Mouse (Mus musculus) retina, adult 2 months (tissue): ENCODE results near the gene Cdhr2.

Source experiments
- DNase-seq: peaks from one replicate; pipeline ENCODE4 v3.0.0-alpha.2; 2012; ENCODE audit warnings: low read depth, low spot score

The Cdhr2 gene

DNA sequence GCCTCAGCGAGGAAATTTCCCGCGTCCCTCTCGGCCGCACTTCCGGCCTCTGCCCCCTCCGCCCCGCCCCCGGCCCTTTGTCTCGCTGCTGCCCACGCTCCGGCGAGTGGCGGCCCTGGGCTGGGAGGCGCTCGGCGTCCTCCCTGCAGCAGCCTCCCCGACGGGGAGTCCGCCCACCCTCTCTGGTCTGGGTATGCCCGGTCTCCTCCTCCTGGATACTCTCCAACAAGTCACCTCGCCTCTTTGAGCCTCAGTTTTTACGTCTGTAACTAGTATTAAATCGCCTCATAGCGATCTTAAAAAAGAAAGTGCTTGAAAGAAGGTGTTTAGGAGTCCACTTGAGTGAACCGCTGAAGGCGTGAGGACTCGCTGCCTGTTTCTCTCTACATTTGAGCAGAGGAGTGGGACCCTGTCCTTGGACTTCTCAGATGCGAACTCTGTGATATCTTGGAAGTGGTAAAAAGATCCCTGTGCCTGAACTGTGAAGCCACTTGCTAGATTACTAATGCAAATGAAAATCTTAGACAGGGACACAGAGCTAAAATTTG, 48.7 kb downstream of the Cdhr2 start, which contains the start of gene Gprin1:
Gene Gprin1, minus strand, starts transcription at position 11 of the 548 bp plus-strand sequence.
- DNase-seq, result no peak

DNA sequence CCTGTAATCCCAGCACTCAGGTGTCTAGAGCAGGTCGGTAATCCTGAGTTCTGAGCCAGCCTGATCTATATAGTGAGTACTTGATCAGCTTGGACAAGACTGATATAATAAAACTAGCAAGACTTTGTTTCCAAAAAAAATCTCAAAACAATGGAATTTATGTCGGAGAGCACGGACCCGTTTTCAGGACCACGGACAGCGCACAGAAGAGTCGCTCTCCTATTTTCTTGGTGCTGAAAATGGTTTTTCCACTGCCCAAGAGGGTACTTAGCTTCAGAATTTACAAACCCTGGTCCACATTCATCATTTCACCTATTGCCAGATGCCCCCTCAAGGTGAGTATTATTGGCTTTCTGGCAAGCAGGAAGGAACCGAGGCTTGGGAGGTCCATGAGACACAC, 49.4 kb downstream of the Cdhr2 start:
- no peak for DNase-seq

DNA sequence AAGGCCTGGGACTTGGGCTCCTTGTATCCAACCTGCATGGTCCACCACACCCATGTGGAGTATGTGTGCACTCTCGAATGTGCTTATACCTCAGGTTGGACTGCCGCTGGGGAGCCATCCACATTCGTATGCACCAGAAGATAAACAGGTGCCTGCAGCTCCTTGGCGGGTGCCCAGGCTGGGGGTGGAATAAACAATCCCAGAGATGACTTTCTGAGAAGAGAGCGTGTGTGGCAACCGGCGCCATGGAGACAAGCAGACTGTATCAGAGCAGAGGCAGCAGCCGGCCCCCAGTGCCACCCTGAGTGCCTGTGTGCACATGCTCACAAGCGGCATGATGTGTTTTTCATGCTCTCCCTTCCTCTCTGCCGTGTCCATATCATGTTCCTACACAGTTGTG, 51.4 kb downstream of the Cdhr2 start:
- no peak for DNase-seq

DNA sequence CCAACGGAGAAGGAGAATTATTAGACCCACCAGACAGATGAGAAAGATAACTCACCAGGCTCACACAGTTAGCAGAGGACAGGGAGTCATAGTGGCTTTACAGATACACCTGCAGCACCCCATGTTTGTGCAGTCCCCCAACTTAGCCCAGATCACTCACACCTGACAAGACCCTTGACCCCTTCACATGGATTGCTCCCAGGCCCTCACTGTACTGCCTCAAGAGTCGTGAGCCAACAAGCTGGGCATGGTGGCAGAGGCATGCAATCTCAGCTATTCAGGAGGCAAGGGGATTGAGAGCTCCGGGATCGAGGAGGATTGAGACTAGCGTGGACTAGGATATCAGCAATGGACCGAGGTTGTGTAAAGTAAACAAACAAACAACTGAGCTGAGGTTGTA, 52.5 kb downstream of the Cdhr2 start:
- no peak for DNase-seq

DNA sequence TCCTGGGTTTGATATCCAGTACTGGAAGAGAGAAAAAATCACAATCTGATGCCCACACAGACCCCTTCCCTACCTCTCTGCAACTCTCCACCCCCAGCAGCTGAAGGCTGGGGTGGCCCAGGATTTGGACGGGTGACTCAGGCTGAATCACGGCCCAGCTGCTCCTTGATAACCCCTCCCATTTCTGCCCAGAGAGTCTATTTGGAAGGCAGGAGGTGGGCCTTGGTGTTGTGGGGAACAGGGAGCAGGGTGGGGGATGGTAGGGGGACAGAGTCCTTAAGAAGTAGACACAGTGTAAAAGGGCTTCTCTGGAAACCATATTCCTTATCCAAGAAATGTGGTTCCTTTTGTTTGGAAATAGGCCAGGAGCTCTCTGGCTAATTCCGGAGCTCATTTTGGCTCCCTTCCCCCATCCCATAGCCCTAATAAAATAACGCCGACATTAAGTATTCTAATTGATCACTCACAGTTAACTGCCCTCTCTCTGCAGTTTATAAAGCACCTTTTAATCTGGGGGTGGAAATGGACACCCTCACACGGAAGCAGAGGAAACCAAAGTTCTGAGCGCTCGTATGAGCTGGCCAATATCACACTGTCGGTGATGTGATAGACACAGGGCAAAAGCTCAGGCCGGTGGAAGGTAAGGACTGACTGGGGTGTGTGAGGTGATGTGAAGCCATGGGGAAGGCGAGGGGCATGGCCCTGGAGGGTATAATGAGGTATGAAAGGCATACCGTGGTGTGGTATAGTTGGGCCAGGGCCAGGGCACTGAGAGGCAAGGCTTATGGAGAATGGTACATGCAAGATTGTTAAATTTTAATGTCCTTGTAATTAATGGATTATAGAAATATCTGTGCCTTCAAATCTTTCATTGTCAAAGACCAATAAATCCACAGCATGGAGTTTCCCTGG, 53.2 kb downstream of the Cdhr2 start:
- no peak for DNase-seq

DNA sequence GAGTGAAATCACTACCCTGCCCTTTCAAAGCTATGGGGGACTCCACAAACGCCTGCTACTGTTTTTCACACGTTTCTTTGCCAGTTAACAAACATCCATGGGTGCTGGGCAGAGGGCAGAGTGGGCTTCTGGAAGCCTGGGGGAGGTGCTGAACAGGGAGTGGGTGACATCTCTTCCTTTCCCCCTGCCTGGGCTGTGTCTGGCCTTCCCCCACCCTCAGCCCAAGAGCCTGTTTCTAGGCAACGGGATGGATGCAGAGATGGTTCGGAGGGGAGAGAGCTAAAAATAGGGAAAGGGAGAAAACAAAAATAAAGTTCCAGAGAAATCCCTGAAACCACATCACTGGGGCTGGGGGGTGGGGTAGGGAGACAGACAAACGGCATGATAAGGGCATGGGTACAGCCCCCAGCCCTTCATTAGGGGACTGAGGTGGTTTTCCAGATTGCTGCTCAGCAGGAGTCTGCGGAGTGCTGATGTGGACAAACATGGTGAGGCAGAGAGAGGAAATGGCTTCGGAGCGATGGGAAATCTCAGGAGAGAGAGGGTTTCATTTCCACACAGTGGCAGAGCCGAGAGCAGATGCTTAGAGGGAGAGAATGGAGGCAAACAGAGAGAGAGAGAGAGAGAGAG, 54.1 kb downstream of the Cdhr2 start:
- DNase-seq, result no peak

DNA sequence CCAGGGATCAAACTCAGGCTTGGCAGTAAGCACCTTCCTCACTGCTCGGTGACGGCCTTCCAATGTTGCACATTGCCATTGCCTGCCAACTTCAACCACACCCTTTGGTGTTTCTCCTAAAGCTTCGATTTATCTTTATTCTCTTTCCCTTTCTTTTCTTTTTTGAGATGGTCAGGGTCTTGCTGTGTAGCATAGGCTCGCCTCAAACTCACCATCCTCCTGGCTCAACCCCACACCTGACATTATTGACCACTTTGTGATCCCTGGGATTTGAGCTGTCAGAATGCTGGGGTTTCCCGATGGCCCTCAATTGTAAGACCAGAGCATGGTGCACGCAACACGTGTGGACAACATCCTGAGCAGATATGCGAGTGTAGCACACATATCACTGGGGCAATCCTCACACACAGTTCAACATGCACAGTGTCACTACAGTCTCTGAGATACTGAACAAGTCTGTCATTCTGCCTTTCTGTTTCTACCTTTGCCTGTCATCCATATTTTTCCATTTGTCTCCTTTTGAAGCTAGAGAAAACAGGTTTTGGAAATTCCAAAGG, 55.0 kb downstream of the Cdhr2 start:
- no peak for DNase-seq

DNA sequence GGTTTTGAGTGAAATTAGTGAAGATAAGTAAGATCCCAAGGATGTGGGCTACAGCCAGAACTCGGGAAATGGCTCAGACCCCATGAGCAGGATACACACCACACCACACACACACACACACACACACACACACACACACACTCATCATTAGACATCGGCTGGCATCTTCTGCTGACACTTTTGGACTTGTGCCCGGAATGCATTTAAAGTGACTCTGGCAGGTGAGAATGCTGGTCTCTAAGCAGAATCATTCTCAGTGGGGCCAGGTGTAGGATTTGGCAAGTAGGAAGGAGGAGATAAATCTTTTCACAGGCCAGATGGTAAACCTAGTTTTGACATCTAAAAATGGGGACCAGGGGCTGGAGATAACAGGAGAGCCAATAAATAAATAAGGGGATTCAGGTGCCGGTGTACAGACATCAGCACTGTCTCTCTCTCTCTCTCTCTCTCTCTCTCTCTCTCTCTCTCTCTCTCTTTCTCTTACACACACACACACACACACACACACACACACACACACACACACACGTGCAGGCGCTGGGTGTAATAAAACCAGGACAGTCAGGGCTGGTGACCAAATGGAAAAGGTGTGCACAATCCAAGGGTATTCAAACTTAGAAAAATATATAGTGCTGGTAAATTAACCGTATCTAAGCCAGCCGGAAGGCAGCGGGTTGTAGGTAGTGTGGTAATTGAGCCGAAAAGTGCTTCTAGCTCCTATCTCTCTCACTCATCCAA, 56.0 kb downstream of the Cdhr2 start:
- no peak for DNase-seq

DNA sequence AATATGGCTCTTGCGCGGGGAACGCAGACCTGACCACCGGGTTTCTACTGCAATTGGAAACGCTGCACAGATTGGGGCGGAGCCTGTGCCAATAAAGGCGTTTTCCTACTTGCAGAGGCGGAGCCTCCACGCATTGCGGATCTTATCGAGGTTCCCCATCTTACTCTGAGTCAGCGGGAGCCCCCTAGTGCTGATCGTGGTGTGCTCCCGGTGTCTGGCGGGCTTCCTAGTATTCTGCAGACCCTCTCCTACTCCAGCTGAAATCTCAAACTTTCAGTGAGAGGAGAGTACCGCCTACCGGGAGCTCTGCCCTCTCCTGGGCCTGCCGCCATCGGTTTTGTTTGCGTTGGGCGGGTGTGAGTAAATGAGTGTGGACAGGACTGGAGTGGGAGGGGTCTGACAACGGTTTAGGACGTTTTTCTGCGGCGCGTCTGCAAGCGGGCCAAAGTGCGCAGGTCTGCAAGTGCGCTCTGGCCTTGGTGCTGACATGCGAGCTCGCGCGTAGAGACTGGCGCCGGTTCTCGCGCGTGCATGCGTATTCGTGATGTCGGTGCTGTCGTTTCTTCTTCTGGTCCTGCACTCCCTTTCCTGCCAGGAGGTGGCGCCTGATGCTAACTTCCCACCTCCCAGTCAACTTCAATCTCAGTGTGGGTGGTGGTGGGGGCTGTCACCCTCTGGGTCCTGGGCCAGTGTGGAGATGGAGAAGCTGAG, 56.9 kb downstream of the Cdhr2 start:
- DNase-seq, result peak; percentile 90

DNA sequence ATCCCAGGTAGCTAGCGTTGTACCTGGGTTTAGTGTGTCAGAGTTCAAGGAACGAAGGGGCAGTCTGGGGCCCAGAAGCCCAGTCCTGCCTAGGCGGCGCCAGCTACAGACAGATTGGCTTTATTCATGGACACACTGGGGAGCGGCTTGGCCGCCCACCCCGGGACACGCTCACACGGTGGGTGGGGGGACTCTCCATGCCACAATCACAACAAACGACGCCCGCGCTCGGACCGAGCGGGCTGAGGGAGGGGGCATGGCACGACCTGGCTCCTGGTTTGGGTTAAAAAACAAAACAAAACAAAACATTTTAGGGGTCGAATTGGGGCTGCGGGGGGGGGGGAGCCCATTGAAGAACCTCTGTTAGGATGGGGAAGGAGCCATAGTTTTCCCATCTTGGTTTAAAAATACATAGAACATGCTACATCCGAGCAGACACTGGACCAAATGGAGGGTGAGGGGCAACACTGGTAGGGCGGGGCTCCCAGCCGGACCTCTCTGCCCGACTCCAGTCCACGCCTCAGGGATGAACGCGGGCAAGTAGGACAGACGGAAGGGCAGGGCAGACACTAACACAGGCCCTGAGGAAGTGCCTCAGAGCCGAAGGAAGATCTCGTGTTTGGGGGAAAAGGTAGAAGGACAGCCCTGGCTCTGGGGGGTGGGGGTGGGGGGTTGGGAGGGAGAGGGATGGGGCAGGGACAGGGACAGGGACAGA, 57.7 kb downstream of the Cdhr2 start:
- no peak for DNase-seq

DNA sequence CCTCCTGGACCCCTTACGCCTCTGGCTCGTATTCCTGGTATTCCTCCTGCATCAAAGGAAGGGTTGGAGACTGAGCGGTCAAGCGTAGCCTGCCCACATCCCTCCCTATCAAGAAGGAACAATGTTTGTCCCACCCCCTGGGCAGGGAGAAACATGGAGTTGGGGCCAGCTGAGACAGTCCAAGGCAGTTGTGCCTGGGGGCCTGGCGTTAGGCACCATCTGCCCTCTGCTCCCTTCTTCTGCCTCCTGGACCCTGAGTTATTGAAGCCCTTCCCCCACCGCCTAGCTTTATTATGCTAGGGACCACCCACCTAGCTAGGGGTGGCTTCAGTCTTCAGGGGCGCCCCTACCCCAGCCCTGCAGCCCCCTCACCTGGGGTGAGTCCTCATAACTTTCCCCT, 58.2 kb downstream of the Cdhr2 start:
- no peak for DNase-seq

DNA sequence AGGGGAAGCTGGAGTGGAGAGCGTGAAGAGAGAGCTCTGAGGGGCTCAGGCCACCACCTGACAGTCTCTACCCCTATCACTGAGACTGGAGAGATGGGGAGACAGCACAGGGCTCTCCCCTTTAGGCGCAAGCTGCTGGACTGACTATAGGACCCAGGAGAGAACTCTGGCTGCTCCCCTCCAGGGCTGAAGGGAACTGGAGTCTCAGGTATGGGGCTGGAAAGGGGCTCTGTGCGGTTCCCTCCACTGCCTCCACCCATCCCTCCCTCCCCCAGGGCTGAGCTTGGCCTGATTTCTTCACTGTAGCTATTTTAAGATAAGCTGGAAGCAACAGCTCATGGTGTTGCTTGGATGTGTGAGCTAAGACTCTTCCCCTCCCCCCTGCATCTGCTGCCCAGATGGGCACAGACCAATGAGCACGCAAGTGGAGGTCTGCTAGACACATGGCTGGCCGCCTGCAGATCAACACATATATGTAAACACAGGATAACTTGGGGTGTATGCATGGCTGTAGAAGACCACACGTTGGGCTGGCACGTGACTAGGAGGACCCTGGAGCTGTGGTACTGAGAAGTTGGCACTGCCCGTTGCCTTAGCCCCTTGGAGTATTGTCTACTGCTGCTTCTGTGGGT, 59.0 kb downstream of the Cdhr2 start:
- DNase-seq, result peak; percentile 87

DNA sequence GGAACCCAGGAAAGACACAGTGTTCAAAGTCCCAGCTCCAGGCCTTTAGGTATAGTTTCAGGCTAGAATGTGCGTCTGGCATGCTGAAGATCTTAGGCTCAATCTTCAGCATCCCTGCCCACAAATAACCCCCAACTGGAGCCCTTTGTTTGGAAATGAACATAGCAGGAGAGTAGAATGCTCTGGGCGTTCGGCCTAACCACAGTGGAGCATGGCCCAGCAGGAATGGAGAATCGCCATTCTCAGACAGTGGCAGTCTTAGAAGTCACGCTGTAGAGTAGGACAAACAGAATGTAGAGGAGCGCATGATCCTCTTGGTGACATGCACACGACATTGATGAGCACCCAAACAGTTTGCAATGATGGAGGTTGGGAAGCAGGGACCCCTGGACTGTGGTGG, 59.6 kb downstream of the Cdhr2 start:
- DNase-seq, result no peak

DNA sequence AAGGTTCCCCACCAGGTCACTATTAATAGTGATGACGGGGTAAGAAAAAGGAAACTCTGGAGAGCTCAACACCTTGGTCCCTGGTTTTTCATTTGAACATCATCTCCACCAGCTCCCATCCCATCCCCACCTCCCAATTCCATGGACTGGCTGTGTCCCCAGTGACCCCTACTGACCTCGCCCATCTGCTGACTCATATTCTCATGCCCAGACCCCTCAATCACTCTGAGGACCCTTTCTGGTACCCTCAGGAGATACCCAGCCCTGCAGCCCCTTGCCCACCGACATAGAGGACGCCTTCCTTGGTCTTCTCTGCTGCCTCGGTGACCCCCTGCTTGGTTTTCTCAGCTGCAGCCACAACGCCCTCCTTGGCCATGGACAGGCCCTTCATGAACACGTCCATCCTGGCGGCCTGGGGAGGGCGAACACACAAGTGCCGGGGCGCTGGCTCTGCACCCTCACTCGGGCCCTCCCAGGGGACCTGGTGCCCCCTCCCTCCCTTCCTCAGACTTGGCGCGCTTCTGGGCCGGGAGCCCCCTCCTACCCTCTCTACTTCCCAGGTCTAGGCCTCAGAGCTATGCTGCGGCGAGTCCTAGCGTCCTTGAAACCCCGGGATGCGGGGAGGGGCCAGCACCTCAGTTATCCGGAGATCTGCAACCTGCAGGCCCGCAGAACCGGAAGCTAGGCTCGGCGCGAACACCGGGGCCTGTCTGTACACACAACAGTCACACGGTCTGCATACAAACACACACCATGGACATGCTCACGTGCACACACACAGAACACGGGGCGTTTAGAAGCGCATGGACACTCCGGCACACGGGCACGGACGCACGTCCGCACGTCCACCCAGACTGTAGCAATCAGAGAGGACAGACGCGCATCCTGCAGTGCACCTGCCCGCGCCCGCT, 64.3 kb downstream of the Cdhr2 start:
- no peak for DNase-seq

DNA sequence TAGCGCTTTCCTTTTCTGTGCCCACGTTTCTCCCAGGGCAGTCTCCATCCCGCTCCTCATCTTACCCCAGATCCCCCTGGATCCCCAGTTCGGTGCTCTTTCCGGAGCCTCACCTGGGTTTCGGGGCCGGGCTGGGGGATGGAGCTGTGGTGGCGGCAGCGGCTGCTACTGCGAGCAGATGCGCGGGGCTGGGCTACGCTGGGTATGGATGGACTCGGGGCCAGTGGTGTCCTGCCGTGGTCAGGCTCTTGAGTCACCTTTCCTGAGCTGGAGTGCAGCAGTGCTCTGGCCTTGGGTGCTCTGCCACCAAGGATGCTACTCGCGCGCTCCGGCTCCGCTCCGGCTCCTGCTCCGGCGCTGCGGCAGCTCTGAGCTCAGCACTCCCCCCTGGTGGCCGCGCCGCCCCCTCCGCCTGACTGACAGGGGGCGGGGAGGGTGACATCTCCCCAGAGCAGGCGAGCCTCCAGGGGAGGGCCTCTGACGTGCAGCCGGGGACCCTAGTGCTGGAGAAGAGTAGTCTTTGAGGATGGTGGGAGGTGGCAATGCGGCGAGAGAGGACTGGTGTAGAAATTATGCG, 65.0 kb downstream of the Cdhr2 start, which contains the start of gene Sncb:
Gene Sncb, minus strand, starts transcription at position 404 of the 577 bp plus-strand sequence.
- DNase-seq, result no peak

DNA sequence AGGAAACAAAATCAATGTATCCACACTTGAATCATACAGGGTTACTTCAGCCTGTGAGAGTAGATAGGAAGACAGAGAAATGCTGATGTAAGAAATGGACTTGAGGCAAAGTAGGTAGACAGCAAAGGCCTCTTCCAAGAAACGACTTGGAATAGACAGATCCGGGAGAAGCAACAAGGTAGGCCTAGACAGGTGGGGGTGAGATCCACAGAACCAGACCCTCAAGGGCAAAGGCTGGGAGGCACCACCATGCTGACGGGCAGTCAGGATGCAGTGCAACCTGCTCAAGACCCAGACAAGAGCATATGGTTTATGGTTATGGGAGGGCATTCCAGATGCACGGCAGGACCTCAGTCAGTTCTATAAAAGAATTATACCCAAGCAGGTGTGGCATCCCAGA, 65.8 kb downstream of the Cdhr2 start:
- no peak for DNase-seq

DNA sequence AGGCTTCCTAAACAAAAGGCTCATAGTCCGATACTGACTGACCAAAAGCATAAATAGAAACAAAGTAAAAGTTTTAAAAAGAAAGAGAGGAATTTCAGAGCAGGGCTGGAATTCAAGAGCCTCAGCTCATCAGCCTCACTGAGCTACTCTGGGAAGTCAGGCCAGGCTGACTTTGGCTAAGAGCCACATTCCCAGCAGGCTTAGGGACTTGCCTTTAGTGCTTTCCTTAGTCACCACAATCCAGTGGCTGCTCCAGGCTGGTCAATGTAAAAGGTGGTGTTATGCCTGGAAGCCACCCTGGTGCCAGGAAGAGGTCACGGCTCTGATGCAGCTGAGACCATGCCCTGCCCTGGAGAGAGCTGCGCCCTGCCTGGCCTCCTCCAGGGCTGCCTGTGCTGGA, 79.3 kb downstream of the Cdhr2 start:
- no peak for DNase-seq

DNA sequence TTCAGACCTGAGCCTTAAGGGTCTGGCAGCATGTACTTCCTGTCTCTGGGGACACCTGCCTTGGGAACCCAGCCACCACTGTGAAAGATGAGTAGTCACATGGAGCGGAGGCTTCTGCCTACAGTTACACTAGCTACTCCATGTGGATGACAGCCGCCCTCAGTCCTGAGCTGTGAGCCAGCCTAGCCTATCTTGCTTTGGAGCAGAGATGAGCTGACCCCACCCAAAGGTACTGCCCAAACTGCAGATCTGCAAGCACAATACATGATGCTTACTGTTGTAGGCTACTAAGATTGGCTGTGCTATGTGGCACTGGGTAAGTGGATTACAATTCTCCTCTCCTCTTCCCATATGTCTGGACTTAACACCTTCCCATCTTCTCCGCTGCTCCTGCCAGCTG, 79.8 kb downstream of the Cdhr2 start:
- no peak for DNase-seq

DNA sequence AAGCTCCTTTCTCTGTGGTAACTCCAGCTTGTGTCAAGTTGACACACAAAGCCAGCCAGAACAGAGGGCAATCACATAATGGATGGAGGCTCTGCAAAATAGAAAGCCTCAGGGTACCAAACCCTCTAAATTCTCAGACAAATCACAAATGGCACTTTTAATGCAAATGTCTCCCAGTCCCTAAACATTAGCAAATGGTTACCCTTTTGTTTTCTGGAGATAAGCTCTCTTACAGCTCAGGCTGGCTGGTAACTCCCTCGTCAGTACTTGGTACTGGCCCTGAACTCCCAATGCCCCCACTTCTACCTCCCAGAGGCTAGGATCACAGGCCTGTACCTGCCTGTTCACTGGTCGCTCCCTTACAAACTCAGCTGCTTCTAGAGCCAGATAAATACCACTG, 82.0 kb downstream of the Cdhr2 start:
- no peak for DNase-seq
